Mouse (Mus musculus) bone marrow macrophage, adult 2 months (primary cell): ENCODE results near the gene H2afz. TPM values are rescaled to one million over a fixed set of nuclear protein-coding genes. Genes with fewer than 3 reads are reported as not detected.

ENCODE experiments used
- H3K27ac ChIP-seq: 2 replicates; pipeline ENCODE4 v1.5.1; 2012; ENCODE audit warnings: low read depth, low read length; ENCODE audit not compliant: insufficient read depth
- H3K4me1 ChIP-seq: 2 replicates; pipeline ENCODE4 v1.6.1; 2012; ENCODE audit warnings: low read length; ENCODE audit not compliant: control insufficient read depth, insufficient read depth
- H3K4me3 ChIP-seq: 2 replicates; pipeline ENCODE4 v1.5.1; 2012; ENCODE audit warnings: mild to moderate bottlenecking, low read length, moderate library complexity; ENCODE audit not compliant: insufficient read depth
- CTCF ChIP-seq: IDR thresholded peaks from 2 replicates; pipeline ENCODE4 v1.5.1; 2012; ENCODE audit warnings: low read depth, mild to moderate bottlenecking, low read length, moderate library complexity
- POLR2A ChIP-seq: IDR thresholded peaks from 2 replicates; pipeline ENCODE4 v1.6.1; 2012; ENCODE audit warnings: mild to moderate bottlenecking, low read depth, low read length, borderline replicate concordance
- polyA plus RNA-seq: library from polyadenylated mRNA; stranded (reverse); fragments of >200 nt; gene quantifications from 2 replicates; pipeline ENCODE4 v1.2.4, GENCODE M21; 2012; ENCODE audit not compliant: missing spikeins, insufficient read depth, insufficient read length

Gene H2afz
- polyA plus RNA-seq, 1 experiment: 619 TPM

DNA sequence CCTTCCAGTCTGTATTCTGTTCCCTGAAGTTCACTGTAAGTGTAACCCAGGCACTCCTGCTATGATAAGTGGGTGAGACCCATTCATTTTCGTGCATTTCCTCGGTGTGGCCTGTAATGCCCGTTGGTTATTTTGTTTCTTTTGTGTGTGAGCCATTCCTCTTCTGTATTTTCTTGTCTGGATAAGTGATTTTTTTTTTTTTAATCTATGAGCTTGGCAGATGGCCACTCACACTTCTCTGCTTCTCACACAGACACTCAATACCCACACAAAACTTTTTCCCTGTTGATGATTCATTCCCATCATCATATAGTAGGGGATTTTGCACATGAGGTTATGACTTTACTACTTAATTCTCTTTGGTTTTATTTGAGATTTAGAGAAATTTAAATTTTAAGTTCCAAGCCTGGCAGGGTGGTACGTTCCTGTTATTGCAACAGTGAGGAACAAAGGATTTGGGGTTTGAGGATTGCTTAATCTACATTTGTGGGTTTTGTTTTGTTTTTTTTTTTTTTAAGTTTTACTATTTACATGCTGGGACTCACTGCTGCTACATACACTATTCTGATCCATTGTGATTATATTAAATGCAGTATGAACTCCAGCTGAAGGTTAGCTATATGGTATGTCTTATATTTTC, 15.9 kb downstream of the H2afz start:
- peak overlapping the region; percentile 91 for H3K27ac ChIP-seq
- H3K4me3 ChIP-seq: peak overlapping the region; percentile 18
- TF ChIP-seq CTCF (no peak), POLR2A (no peak)
- peaks cover 16% of the 10 kb centered on the region for H3K4me1 ChIP-seq

DNA sequence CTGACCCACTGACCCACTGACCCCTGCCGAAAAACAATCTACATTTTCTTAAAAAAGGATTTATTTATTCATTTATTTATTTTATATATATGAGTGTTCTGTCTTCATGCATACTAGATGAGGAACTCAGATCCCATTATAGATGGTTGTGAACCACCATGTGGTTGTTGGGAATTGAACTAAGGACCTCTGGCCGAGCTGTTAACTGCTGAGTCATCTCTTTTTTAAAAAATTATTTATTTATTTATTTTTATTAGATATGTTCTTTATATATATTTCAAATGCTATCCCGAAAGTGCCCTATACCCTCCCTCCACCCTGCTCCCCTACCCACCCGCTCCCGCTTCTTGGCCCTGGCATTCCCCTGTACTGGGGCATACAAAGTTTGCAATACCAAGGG, 16.8 kb downstream of the H2afz start:
- TF ChIP-seq POLR2A: no peak
- TF ChIP-seq CTCF: no peak
- no peak overlapping the region for H3K4me3 ChIP-seq
- no peak overlapping the region for H3K27ac ChIP-seq
- peaks cover 16% of the 10 kb centered on the region for H3K4me1 ChIP-seq

- H3K27ac ChIP-seq: no peak overlapping the region
These were observed 23.7 kb downstream of the H2afz start for GRCm38 (mm10) chr3:137887961-137888360.

DNA sequence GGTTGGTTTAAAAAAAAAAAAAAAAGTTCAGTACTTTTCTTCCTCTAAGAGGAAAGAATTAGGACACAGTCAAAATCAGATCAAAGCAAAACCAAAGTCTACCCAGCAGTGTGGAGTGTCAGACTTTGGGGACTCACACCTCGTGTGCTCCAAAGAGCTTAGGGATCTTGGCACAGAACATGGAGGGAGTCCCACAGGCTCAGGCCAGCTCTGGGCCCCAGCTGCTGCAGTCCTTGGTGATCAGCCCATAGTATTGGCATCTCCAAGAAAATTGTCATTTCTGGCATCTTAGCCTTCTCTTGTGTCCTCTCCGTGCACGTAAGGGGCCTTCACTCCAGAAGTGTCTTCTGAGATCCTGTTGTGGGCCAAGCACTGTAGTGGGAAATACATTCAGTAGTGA, 26.8 kb downstream of the H2afz start:
- H3K4me3 ChIP-seq: no peak overlapping the region
- H3K4me1 ChIP-seq: peaks cover 10% of the 10 kb centered on the region
- TF ChIP-seq POLR2A: no peak
- no peak for TF ChIP-seq CTCF
- H3K27ac ChIP-seq: no peak overlapping the region

More at GRCm38 (mm10) chr3:137887961-137888360, 23.7 kb downstream of the H2afz start:
- Histone ChIP-seq H3K4me1 (peaks cover 10% of the 10 kb centered on the region), H3K4me3 (no peak overlapping the region)
- TF ChIP-seq POLR2A (no peak), CTCF (no peak)

DNA sequence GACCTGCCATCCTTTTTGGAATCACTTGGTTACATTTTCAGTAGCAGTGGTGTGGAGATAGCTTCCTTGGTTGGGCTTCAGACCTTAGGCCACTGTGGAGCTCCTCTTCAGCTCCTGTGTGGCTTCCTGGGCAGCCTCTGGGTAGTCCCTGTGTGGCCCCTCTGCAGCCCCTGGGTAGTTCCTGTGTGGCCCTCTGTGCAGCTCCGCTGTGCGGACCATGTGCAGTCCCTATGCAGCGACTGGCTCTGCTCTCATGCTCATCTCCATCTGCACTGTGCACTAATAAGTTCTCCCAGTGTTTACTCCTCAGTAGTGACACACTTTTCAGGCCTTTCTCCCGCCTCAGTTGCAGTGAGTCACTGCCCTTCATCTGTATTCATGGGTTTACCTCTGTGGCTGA, 27.8 kb downstream of the H2afz start:
- no peak overlapping the region for H3K27ac ChIP-seq
- no peak overlapping the region for H3K4me3 ChIP-seq
- peaks cover 14% of the 10 kb centered on the region for H3K4me1 ChIP-seq
- TF ChIP-seq CTCF (no peak), POLR2A (no peak)

DNA sequence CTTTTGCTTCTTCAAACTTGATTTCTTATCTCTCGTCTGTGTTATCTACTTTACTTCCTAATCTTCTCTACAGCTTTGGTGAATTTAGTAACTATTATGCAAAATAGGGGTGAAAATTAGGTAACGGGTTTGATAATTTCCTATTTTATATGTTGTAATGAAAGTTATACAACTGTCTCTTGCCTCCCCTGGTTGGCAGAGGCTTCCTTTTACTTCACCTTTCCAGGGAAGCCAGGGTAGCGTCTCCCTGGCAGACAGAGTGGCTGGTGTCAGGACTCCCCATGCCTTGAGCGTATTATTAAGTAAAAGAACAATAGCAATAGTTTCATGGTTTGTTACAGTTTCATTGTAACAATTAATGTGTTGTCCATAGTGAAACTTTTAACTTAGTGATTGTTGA, 29.5 kb downstream of the H2afz start:
- Histone ChIP-seq H3K4me3 (no peak overlapping the region), H3K4me1 (peaks cover 18% of the 10 kb centered on the region), H3K27ac (no peak overlapping the region)
- no peak for TF ChIP-seq CTCF
- no peak for TF ChIP-seq POLR2A

GRCm38 (mm10) chr3:137895196-137895595, 30.9 kb downstream of the H2afz start:
- Histone ChIP-seq H3K4me3 (no peak overlapping the region), H3K4me1 (peaks cover 23% of the 10 kb centered on the region), H3K27ac (no peak overlapping the region)
- TF ChIP-seq CTCF (0 out of 2 replicates have a peak, but pooled peaks have one; percentile 46), POLR2A (no peak)

DNA sequence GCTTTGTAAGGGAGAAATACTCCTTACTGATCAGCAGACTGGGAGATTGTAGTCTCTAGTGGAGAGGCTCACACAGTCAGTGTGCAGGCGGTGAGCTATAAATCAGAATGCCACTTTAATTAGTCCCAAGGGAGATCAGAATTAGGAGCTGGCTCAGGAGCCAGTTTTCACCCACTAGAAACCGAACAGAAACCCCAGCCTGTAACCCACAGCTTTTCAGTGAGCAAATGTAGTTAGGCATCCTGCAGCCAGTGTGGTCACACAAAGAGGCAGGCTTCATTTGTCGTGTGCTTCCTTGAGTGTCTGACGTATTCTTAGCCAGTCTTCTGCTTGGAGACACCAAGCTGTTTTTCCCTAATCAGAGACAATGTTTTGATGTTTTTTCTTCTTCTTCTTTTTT, 32.1 kb downstream of the H2afz start:
- H3K4me3 ChIP-seq: no peak overlapping the region
- TF ChIP-seq CTCF (no peak), POLR2A (no peak)
- peak overlapping the region; percentile 4; the same call in 1 of the 2 replicates for H3K27ac ChIP-seq
- H3K4me1 ChIP-seq: peaks cover 20% of the 10 kb centered on the region

GRCm38 (mm10) chr3:137896867-137897266, 32.6 kb downstream of the H2afz start:
- H3K27ac ChIP-seq: peak overlapping the region; percentile 4; the same call in 1 of the 2 replicates
- peaks cover 20% of the 10 kb centered on the region for H3K4me1 ChIP-seq
- no peak overlapping the region for H3K4me3 ChIP-seq
- TF ChIP-seq CTCF (no peak), POLR2A (no peak)

- TF ChIP-seq CTCF (no peak), POLR2A (no peak)
- Histone ChIP-seq H3K27ac (no peak overlapping the region), H3K4me3 (no peak overlapping the region), H3K4me1 (peaks cover 20% of the 10 kb centered on the region)
These were observed 33.4 kb downstream of the H2afz start for GRCm38 (mm10) chr3:137897685-137898084.
